Mouse (Mus musculus) testis, adult 2 months (tissue): ENCODE data around the gene Noa1. TPM values are rescaled to one million over a fixed set of nuclear protein-coding genes. Genes with fewer than 3 reads are reported as not detected.

Experiments used
- H3K27ac ChIP-seq: fragments of 200-500 bp; 2 replicates; pipeline ENCODE4 v1.5.1; 2012; ENCODE audit warnings: low read depth, low read length; ENCODE audit not compliant: control insufficient read depth, insufficient read depth
- H3K27me3 ChIP-seq: fragments of 200-500 bp; 2 replicates; pipeline ENCODE4 v1.6.1; 2012; ENCODE audit warnings: mild to moderate bottlenecking, low read length, moderate library complexity; ENCODE audit not compliant: control insufficient read depth, insufficient read depth
- H3K36me3 ChIP-seq: fragments of 200-500 bp; 2 replicates; pipeline ENCODE4 v1.6.1; 2012; ENCODE audit warnings: mild to moderate bottlenecking, low read length; ENCODE audit not compliant: control insufficient read depth, insufficient read depth
- H3K4me1 ChIP-seq: fragments of 200-500 bp; 2 replicates; pipeline ENCODE4 v1.6.1; 2012; ENCODE audit warnings: low read length; ENCODE audit not compliant: control insufficient read depth, insufficient read depth
- H3K4me3 ChIP-seq: fragments of 200-500 bp; 2 replicates; pipeline ENCODE4 v1.5.1; 2012; ENCODE audit warnings: low read depth, mild to moderate bottlenecking, low read length, moderate library complexity, mixed read lengths; ENCODE audit not compliant: control insufficient read depth
- CTCF ChIP-seq: fragments of 200-500 bp; IDR thresholded peaks from 2 replicates; pipeline ENCODE4 v1.5.1; 2012; ENCODE audit warnings: low read depth, mild to moderate bottlenecking, inconsistent platforms, low read length, moderate library complexity; ENCODE audit not compliant: control insufficient read depth, insufficient read depth, insufficient replicate concordance
- POLR2A ChIP-seq: fragments of 200-500 bp; IDR thresholded peaks from 2 replicates; pipeline ENCODE4 v1.6.1; 2012; ENCODE audit warnings: low read depth, mild to moderate bottlenecking, inconsistent platforms, low read length, moderate library complexity; ENCODE audit not compliant: control insufficient read depth
- polyA plus RNA-seq: library from polyadenylated mRNA; depleted of rRNA; stranded (reverse); fragments of >200 nt; gene quantifications from 2 replicates; pipeline ENCODE4 v1.2.3, GENCODE M21; 2012

The Noa1 gene
- polyA plus RNA-seq, 1 experiment = 5.1 TPM

GRCm38 (mm10) chr5:77289686-77290085, 20.2 kb downstream of the Noa1 start:
- no peaks in the 10 kb centered on the region for H3K27me3 ChIP-seq
- H3K36me3 ChIP-seq = no peaks in the 10 kb centered on the region; the same call in 1 of the 2 replicates
- H3K4me3 ChIP-seq = no peak overlapping the region
- H3K27ac ChIP-seq = no peak overlapping the region
- H3K4me1 ChIP-seq = no peaks in the 10 kb centered on the region
- TF ChIP-seq CTCF (no peak), POLR2A (no peak)

GRCm38 (mm10) chr5:77287901-77288300, 22.0 kb downstream of the Noa1 start:
- Histone ChIP-seq H3K4me1 (no peaks in the 10 kb centered on the region), H3K4me3 (no peak overlapping the region), H3K27ac (no peak overlapping the region), H3K27me3 (no peaks in the 10 kb centered on the region), H3K36me3 (no peaks in the 10 kb centered on the region; the same call in 1 of the 2 replicates)
- TF ChIP-seq POLR2A (no peak), CTCF (no peak)

GRCm38 (mm10) chr5:77286904-77287303, 23.0 kb downstream of the Noa1 start:
- Histone ChIP-seq H3K36me3 (peaks cover 2% of the 10 kb centered on the region), H3K27ac (no peak overlapping the region), H3K4me1 (peaks cover 3% of the 10 kb centered on the region), H3K27me3 (no peaks in the 10 kb centered on the region), H3K4me3 (no peak overlapping the region)
- TF ChIP-seq CTCF (no peak), POLR2A (no peak)

GRCm38 (mm10) chr5:77285685-77286084, 24.2 kb downstream of the Noa1 start:
- H3K4me3 ChIP-seq = no peak overlapping the region
- no peak overlapping the region for H3K27ac ChIP-seq
- peaks cover 5% of the 10 kb centered on the region for H3K4me1 ChIP-seq
- H3K36me3 ChIP-seq = peaks cover 6% of the 10 kb centered on the region
- TF ChIP-seq POLR2A = no peak
- TF ChIP-seq CTCF = no peak
- no peaks in the 10 kb centered on the region for H3K27me3 ChIP-seq

- TF ChIP-seq POLR2A (no peak), CTCF (no peak)
- Histone ChIP-seq H3K4me1 (peaks cover 5% of the 10 kb centered on the region), H3K27ac (no peak overlapping the region), H3K36me3 (peaks cover 6% of the 10 kb centered on the region), H3K27me3 (no peaks in the 10 kb centered on the region), H3K4me3 (no peak overlapping the region)
Measured at GRCm38 (mm10) chr5:77282242-77282641, 27.6 kb downstream of the Noa1 start.

GRCm38 (mm10) chr5:77281518-77282174, 28.2 kb downstream of the Noa1 start:
- Histone ChIP-seq H3K36me3 (peaks cover 6% of the 10 kb centered on the region), H3K27ac (no peak overlapping the region), H3K27me3 (no peaks in the 10 kb centered on the region), H3K4me3 (no peak overlapping the region), H3K4me1 (peaks cover 5% of the 10 kb centered on the region)
- no peak for TF ChIP-seq POLR2A
- TF ChIP-seq CTCF = no peak

GRCm38 (mm10) chr5:77277204-77277603, 32.7 kb downstream of the Noa1 start:
- Histone ChIP-seq H3K27me3 (no peaks in the 10 kb centered on the region), H3K4me3 (no peak overlapping the region), H3K36me3 (peaks cover 6% of the 10 kb centered on the region), H3K4me1 (peaks cover 5% of the 10 kb centered on the region), H3K27ac (no peak overlapping the region)
- no peak for TF ChIP-seq POLR2A
- TF ChIP-seq CTCF = no peak
